Mouse (Mus musculus): ENCODE measurements at regions not wholly inside any gene's neighbourhood (a gene's known extent, or its start where the extent isn't known, plus 50 kb on each side); places are given as distances from the start of the nearest gene placed in this dataset.

DNA sequence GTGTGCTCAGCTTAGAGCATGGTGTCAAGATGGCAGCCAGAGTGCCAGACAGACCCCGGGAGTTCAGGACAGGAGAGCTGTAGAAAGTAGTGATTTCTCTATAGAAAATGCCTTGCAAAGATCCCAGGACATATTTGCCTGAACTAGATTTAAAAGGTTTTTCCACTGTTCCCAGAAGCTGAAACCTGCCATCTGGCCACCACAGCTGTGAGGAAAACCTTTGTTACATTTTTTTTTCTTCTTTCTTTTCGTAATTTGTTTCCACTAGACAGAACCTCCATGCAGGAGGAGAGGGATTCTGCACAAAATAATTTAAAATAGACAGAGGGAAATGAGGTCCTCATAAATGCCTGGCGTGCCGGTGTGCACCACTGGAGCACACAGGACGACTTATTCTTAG lies 489.6 kb downstream of the Etnk1 start:
- no peak for ATAC-seq (ENCODE audit: low read depth)
- Histone ChIP-seq H3K4me1 (ENCODE audit: control insufficient read depth, insufficient read depth, low read length) (no peaks in the 10 kb centered on the region), H3K36me3 (ENCODE audit: control insufficient read depth, insufficient read depth, low read length) (no peaks in the 10 kb centered on the region), H3K4me2 (ENCODE audit: low read depth, low read length) (no peak overlapping the region), H3K4me3 (ENCODE audit: low read depth, low read length) (no peak overlapping the region), H3K27me3 (ENCODE audit: control insufficient read depth, insufficient read depth, low read length) (no peaks in the 10 kb centered on the region), H3K27ac (ENCODE audit: low read depth, low read length) (no peak overlapping the region), H3K9me3 (ENCODE audit: control insufficient read depth, low read length) (peaks cover 4% of the 10 kb centered on the region), H3K9ac (replicated peaks; ENCODE audit: low read depth, low read length) (no peak overlapping the region)
- 56% methylated on average over 5 of the region's 5 CpGs for WGBS

DNA sequence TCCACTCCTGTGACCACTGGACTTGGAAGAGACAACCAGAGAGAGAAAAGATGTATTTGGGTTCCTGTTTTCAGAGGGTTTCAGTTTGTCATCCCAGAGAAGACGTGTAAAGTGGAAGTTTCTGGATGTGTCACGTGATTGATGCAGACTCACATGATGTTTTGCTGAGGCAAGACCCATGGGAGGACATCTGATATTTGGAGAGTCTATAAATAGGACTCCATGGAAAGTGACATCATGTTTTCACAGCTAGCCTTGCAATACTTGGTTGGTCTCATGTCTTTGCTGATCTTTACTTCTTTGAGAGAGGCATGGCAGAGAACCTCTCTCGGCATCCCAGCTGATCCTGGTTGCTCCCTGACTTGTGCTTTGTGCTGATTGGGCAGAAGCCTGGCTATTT lies 493.8 kb downstream of the Etnk1 start:
- Histone ChIP-seq H3K4me3 (ENCODE audit: low read depth, low read length) (no peak overlapping the region), H3K27me3 (ENCODE audit: control insufficient read depth, insufficient read depth, low read length) (no peaks in the 10 kb centered on the region), H3K9me3 (ENCODE audit: control insufficient read depth, low read length) (no peaks in the 10 kb centered on the region), H3K9ac (replicated peaks; ENCODE audit: low read depth, low read length) (no peak overlapping the region), H3K4me1 (ENCODE audit: control insufficient read depth, insufficient read depth, low read length) (no peaks in the 10 kb centered on the region), H3K4me2 (ENCODE audit: low read depth, low read length) (no peak overlapping the region), H3K27ac (ENCODE audit: low read depth, low read length) (no peak overlapping the region), H3K36me3 (ENCODE audit: control insufficient read depth, insufficient read depth, low read length) (no peaks in the 10 kb centered on the region)
- 83% methylated on average over 3 of the region's 3 CpGs for WGBS
- no peak for ATAC-seq (ENCODE audit: low read depth)

DNA sequence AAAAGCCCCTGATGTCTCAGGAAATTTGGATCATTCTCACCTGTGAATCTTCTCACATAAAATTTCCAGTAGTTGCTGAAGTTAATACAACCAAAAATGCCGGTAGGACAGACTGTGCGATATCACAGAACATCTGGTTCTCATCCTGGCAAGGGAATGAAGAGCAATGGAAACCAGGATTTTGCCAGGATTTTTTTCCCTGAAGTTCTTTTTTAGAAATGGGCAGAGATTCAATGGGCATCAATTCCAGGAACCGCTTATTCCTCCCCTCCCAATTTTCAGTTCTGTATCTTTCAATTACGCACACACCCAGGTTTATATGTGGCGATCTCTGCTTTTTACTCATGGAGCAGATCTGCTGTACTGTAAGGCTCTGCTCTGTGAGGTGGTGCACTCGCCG lies 496.3 kb downstream of the Etnk1 start:
- H3K4me2 ChIP-seq (ENCODE audit: low read depth, low read length), result no peak overlapping the region
- no peaks in the 10 kb centered on the region for H3K4me1 ChIP-seq (ENCODE audit: control insufficient read depth, insufficient read depth, low read length)
- H3K27ac ChIP-seq (ENCODE audit: low read depth, low read length), result no peak overlapping the region
- no peak for ATAC-seq (ENCODE audit: low read depth)
- H3K27me3 ChIP-seq (ENCODE audit: control insufficient read depth, insufficient read depth, low read length), result no peaks in the 10 kb centered on the region
- no peak overlapping the region for H3K4me3 ChIP-seq (ENCODE audit: low read depth, low read length)
- H3K36me3 ChIP-seq (ENCODE audit: control insufficient read depth, insufficient read depth, low read length), result no peaks in the 10 kb centered on the region
- no peaks in the 10 kb centered on the region for H3K9me3 ChIP-seq (ENCODE audit: control insufficient read depth, low read length)
- WGBS, result 93% methylated on average over 7 of the region's 7 CpGs
- H3K9ac ChIP-seq (replicated peaks; ENCODE audit: low read depth, low read length), result no peak overlapping the region

DNA sequence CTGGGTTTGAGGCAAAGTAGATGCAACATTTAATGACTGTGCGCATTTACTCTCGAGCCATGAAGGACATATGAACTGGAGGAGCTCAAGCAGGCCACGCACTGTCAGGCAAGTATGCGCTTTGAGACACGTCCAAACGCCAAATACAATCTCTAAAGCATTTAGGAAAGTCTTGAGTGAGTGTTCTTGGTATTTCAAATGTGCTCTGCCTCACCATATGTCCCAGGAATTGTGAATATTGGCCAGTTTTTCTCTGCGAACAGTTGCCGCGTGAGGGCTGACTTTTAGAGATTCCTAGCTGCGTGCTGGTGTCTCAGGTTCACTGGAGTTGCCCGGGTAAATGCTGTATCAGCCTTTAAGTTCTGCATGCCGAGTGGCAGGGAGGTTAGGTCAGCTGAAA lies 498.4 kb downstream of the Etnk1 start:
- no peaks in the 10 kb centered on the region for H3K9me3 ChIP-seq (ENCODE audit: control insufficient read depth, low read length)
- ATAC-seq (ENCODE audit: low read depth), result no peak
- WGBS, result 93% methylated on average over 12 of the region's 12 CpGs

DNA sequence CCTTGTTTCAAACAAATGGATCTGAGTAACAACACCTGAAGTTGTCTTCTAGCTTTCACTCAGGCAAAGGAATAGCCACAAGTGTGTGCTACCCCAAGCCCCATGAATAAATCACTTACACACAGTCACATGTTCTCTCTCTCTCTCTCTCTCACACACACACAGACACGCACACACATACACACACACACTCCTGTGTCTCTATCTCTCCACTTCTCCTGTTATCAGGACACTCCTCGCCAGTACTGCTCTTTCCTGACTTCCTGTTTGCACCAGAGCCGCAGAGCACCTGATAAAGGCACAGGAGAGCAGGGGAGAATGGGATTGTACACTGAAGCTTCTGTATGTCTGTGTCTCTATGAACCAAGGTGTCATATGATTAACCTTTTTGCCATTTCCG lies 501.5 kb downstream of the Etnk1 start:
- 88% methylated on average over 4 of the region's 4 CpGs for WGBS
- no peaks in the 10 kb centered on the region for H3K27me3 ChIP-seq (ENCODE audit: control insufficient read depth, insufficient read depth, low read length)

More for the DNA sequence above, 498.4 kb downstream of the Etnk1 start:
- no peak overlapping the region for H3K27ac ChIP-seq (ENCODE audit: low read depth, low read length)
- H3K4me1 ChIP-seq (ENCODE audit: control insufficient read depth, insufficient read depth, low read length), result no peaks in the 10 kb centered on the region
- no peak overlapping the region for H3K4me3 ChIP-seq (ENCODE audit: low read depth, low read length)
- H3K27me3 ChIP-seq (ENCODE audit: control insufficient read depth, insufficient read depth, low read length), result no peaks in the 10 kb centered on the region
- H3K4me2 ChIP-seq (ENCODE audit: low read depth, low read length), result no peak overlapping the region
- H3K9ac ChIP-seq (replicated peaks; ENCODE audit: low read depth, low read length), result no peak overlapping the region
- no peaks in the 10 kb centered on the region for H3K36me3 ChIP-seq (ENCODE audit: control insufficient read depth, insufficient read depth, low read length)

DNA sequence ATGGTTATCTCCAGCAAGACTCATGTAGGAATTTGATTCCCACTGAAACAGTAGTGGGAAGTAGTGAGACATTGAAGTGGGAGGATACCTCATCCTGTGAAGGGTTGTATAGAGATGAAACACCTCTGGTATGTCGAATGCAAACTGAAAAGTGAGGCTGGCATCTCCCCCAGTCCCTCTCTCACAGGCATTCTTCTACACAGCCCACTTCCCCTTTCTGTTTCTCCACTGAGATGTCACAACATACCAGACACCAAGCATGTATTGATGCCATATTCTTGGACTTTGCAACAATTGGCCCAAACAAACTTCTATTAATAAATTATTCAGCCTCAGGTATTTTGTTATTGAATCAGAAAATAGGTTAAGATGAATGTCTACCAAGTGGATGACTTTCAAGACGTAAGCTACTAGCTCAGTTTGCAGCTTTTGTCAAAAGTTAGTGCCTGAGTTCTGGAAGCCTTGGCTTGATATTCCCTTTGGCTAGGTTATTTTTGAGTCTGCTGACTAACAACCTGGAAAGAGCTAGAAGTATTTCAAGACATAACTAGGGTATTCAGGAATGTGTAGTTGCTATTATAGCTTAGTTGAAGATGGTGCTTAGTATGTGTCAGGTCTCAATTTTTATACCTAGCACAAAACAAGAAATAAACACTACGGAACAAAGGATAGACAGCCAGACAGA lies 502.6 kb downstream of the Etnk1 start:
- Histone ChIP-seq H3K4me2 (ENCODE audit: low read depth, low read length) (no peak overlapping the region), H3K36me3 (ENCODE audit: control insufficient read depth, insufficient read depth, low read length) (no peaks in the 10 kb centered on the region), H3K4me3 (ENCODE audit: low read depth, low read length) (no peak overlapping the region), H3K9ac (replicated peaks; ENCODE audit: low read depth, low read length) (no peak overlapping the region), H3K4me1 (ENCODE audit: control insufficient read depth, insufficient read depth, low read length) (no peaks in the 10 kb centered on the region), H3K9me3 (ENCODE audit: control insufficient read depth, low read length) (no peaks in the 10 kb centered on the region), H3K27ac (ENCODE audit: low read depth, low read length) (no peak overlapping the region), H3K27me3 (ENCODE audit: control insufficient read depth, insufficient read depth, low read length) (no peaks in the 10 kb centered on the region)
- 84% methylated on average over 3 of the region's 3 CpGs for WGBS
- no peak for ATAC-seq (ENCODE audit: low read depth)

More for the DNA sequence above, 501.5 kb downstream of the Etnk1 start:
- Histone ChIP-seq H3K9ac (replicated peaks; ENCODE audit: low read depth, low read length) (no peak overlapping the region), H3K36me3 (ENCODE audit: control insufficient read depth, insufficient read depth, low read length) (no peaks in the 10 kb centered on the region), H3K9me3 (ENCODE audit: control insufficient read depth, low read length) (no peaks in the 10 kb centered on the region), H3K4me1 (ENCODE audit: control insufficient read depth, insufficient read depth, low read length) (no peaks in the 10 kb centered on the region), H3K4me2 (ENCODE audit: low read depth, low read length) (no peak overlapping the region), H3K4me3 (ENCODE audit: low read depth, low read length) (no peak overlapping the region), H3K27ac (ENCODE audit: low read depth, low read length) (no peak overlapping the region)
- no peak for ATAC-seq (ENCODE audit: low read depth)

DNA sequence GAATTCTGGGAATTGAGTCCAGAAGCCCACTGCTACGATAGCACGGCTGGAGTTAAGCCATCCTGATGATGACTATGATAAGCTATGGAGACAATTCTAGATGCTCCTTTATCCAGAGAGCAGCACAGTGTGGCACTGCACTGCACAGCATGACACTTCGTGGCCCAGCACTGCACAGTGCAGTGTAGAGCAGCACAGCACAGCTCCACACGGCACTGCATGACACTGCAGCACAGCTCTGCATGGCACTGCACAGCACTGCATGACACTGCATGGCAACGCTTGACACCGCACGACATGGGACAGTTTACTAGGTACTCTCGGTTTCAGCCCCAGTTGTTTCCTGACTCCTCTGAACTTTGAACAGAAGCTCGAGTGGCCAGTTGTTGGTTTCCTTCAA lies 523.1 kb downstream of the Etnk1 start:
- H3K9me3 ChIP-seq (ENCODE audit: control insufficient read depth, low read length), result no peaks in the 10 kb centered on the region
- no peak overlapping the region for H3K27ac ChIP-seq (ENCODE audit: low read depth, low read length)
- WGBS, result 90% methylated on average over 9 of the region's 9 CpGs
- no peak overlapping the region for H3K4me3 ChIP-seq (ENCODE audit: low read depth, low read length)
- no peak overlapping the region for H3K9ac ChIP-seq (replicated peaks; ENCODE audit: low read depth, low read length)
- H3K36me3 ChIP-seq (ENCODE audit: control insufficient read depth, insufficient read depth, low read length), result no peaks in the 10 kb centered on the region
- no peak overlapping the region for H3K4me2 ChIP-seq (ENCODE audit: low read depth, low read length)
- no peaks in the 10 kb centered on the region for H3K4me1 ChIP-seq (ENCODE audit: control insufficient read depth, insufficient read depth, low read length)
- no peak for ATAC-seq (ENCODE audit: low read depth)
- no peaks in the 10 kb centered on the region for H3K27me3 ChIP-seq (ENCODE audit: control insufficient read depth, insufficient read depth, low read length)

DNA sequence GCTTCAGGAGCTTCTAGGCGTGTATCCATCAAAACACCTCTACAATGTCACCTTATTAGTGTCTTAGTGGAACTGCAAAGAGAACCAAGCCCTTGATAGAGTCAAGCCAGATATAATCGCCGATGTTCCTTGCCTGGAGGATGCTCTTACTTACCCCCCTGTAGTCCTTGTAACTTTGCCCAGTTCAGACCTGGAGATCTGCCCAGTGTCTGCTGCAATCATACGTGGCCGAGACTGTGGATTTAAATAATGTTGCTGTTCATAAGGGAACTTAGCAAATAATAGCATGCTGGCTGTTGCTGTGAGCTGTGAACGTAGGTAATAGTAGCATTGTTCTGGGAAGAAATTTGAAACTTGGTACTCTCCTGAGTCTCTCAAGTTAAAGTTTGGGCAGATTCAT lies 523.8 kb downstream of the Etnk1 start:
- no peak for ATAC-seq (ENCODE audit: low read depth)
- Histone ChIP-seq H3K9me3 (ENCODE audit: control insufficient read depth, low read length) (no peaks in the 10 kb centered on the region), H3K9ac (replicated peaks; ENCODE audit: low read depth, low read length) (no peak overlapping the region), H3K36me3 (ENCODE audit: control insufficient read depth, insufficient read depth, low read length) (no peaks in the 10 kb centered on the region), H3K27me3 (ENCODE audit: control insufficient read depth, insufficient read depth, low read length) (no peaks in the 10 kb centered on the region), H3K4me1 (ENCODE audit: control insufficient read depth, insufficient read depth, low read length) (no peaks in the 10 kb centered on the region), H3K4me2 (ENCODE audit: low read depth, low read length) (no peak overlapping the region), H3K4me3 (ENCODE audit: low read depth, low read length) (no peak overlapping the region), H3K27ac (ENCODE audit: low read depth, low read length) (no peak overlapping the region)
- WGBS, result 71% methylated on average over 6 of the region's 6 CpGs

DNA sequence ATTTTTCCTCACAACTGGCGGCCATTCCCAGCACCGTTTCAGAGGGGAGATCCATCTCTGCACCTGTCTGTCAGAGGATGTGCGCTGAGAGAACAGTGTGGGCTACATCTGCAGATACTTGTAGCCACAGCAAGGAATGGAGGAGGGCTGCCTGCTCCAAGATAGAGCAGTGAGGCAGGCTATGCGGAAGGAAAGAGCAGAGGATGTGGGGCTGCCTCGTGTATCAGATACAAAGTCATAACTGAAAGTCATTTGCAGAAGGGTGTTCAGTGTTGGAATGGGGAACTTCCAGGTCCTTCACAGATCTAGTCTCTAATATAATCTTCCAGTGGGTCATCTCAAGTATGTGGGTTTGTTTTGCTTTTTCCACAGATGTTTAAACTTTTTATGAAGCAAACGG lies 531.0 kb downstream of the Etnk1 start:
- Histone ChIP-seq H3K9ac (replicated peaks; ENCODE audit: low read depth, low read length) (no peak overlapping the region), H3K4me1 (ENCODE audit: control insufficient read depth, insufficient read depth, low read length) (no peaks in the 10 kb centered on the region), H3K9me3 (ENCODE audit: control insufficient read depth, low read length) (no peaks in the 10 kb centered on the region), H3K4me2 (ENCODE audit: low read depth, low read length) (no peak overlapping the region), H3K36me3 (ENCODE audit: control insufficient read depth, insufficient read depth, low read length) (no peaks in the 10 kb centered on the region), H3K4me3 (ENCODE audit: low read depth, low read length) (no peak overlapping the region), H3K27ac (ENCODE audit: low read depth, low read length) (no peak overlapping the region), H3K27me3 (ENCODE audit: control insufficient read depth, insufficient read depth, low read length) (no peaks in the 10 kb centered on the region)
- no peak for ATAC-seq (ENCODE audit: low read depth)
- WGBS, result 62% methylated on average over 6 of the region's 6 CpGs
